Mouse (Mus musculus) embryonic facial prominence, embryonic 15.5 days (tissue): ENCODE data around the gene Gm28038. TPM values are rescaled to one million over a fixed set of nuclear protein-coding genes. Genes with fewer than 3 reads are reported as not detected.

ENCODE experiments used
- ATAC-seq: fragments of 200-750 bp; cut with Nextera tagmentation; 2 replicates; pipeline ENCODE4 v1.8.0; 2017; ENCODE audit warnings: low read depth, moderate TSS enrichment; ENCODE audit not compliant: insufficient number of reproducible peaks, low FRiP score, low TSS enrichment
- H3K27ac ChIP-seq: fragments of 300-500 bp; sonication (generic); replicated peaks from 2 replicates; pipeline ENCODE4 v1.5.1; 2015; ENCODE audit warnings: mild to moderate bottlenecking, inconsistent platforms
- H3K27me3 ChIP-seq: fragments of 300-500 bp; sonication (generic); 2 replicates; pipeline ENCODE4 v1.6.1; 2015; ENCODE audit warnings: inconsistent platforms
- H3K36me3 ChIP-seq: fragments of 300-500 bp; sonication (generic); 2 replicates; pipeline ENCODE4 v1.6.1; 2015; ENCODE audit warnings: mild to moderate bottlenecking, inconsistent platforms
- H3K4me1 ChIP-seq: fragments of 300-500 bp; sonication (generic); 2 replicates; pipeline ENCODE4 v1.6.1; 2015; ENCODE audit warnings: inconsistent platforms
- H3K4me2 ChIP-seq: fragments of 300-500 bp; sonication (generic); replicated peaks from 2 replicates; pipeline ENCODE4 v1.6.1; 2015; ENCODE audit warnings: mild to moderate bottlenecking, inconsistent platforms
- H3K4me3 ChIP-seq: fragments of 300-500 bp; sonication (generic); replicated peaks from 2 replicates; pipeline ENCODE4 v1.5.1; 2015; ENCODE audit warnings: mild to moderate bottlenecking, inconsistent platforms
- H3K9ac ChIP-seq: fragments of 300-500 bp; sonication (generic); 2 replicates; pipeline ENCODE4 v1.6.1; 2015; ENCODE audit warnings: inconsistent platforms
- H3K9me3 ChIP-seq: fragments of 300-500 bp; sonication (generic); replicated peaks from 2 replicates; pipeline ENCODE4 v1.6.1; 2016; ENCODE audit warnings: inconsistent platforms
- WGBS: fragments of 180-500 bp; shearing (Covaris S2); methylation state at CpG from one replicate; pipeline ENCODE4 v1.1.7; 2015; 5-methylcytosine and 5-hydroxymethylcytosine counted together
- polyA plus RNA-seq: library from polyadenylated mRNA; unstranded; fragments of >200 nt; fragmentation: Nextera tagmentation; extraction: Ambion mirVana; gene quantifications from 2 replicates; pipeline ENCODE4 v1.2.1, GENCODE M21; 2015

Gm28038 gene
- polyA plus RNA-seq, 1 experiment from 2014 or later, result not detected

DNA sequence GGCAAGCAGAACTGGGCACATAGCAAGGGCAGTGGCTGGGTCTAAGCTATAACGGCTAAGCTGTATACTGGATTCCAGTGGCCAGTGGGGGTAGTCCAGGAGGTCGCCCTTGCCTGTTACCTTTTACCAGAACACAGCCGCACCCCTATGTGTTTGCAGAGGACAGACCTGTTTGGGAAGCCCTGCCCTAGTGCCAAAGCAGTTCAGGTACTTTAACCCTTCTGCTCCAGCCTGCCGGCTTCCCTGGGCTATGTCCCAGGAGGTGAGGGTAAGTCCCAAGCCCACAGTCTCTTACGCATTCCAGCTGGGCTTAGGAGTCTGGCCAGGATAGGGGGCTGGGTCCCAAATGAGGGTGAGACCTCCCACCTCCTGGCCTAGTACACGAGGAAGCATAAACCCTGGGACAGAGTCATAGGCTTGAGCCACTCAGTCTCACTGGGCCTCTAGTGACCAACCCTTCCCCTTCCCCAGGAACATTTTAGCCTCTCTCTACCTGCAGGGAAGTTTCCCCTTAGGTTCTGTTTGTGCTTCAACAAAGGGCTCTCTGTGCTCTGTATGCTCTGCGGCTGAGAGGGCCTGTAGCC, 36.2 kb upstream of the Gm28038 start:
- H3K9me3 ChIP-seq, result no peaks in the 10 kb centered on the region
- H3K4me1 ChIP-seq, result peaks cover 17% of the 10 kb centered on the region; the same call in 1 of the 2 replicates
- no peak overlapping the region for H3K4me3 ChIP-seq
- H3K27me3 ChIP-seq, result no peaks in the 10 kb centered on the region
- 56% methylated on average over 7 of the region's 7 CpGs for WGBS
- H3K9ac ChIP-seq, result no peak overlapping the region
- no peak for ATAC-seq
- H3K4me2 ChIP-seq, result no peak overlapping the region
- H3K27ac ChIP-seq, result peak overlapping the region; percentile 17; the same call in 1 of the 2 replicates
- H3K36me3 ChIP-seq, result peaks cover 67% of the 10 kb centered on the region

DNA sequence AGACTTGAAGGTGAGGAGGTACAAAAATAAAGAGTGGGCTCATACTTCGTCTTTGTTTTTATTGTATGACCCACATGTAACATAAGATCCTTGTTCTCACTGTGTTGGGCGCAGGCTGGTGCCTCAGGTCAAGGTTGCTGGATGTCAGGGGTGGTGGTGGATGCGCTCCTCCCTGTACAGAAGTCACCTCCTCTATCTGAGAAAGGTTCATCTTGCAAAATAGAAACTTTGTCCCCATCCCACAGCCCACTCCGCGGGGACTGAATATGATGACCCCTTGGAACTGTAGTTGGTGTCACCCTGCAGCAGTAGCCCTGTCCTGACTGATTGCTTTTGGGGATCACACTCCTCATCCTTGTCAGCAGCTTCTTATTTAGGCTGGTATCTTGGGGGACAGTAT, 33.8 kb upstream of the Gm28038 start:
- no peak for ATAC-seq
- peaks cover 49% of the 10 kb centered on the region for H3K36me3 ChIP-seq
- no peak overlapping the region for H3K27ac ChIP-seq
- H3K4me2 ChIP-seq, result no peak overlapping the region
- H3K9me3 ChIP-seq, result no peaks in the 10 kb centered on the region
- no peak overlapping the region for H3K9ac ChIP-seq
- no peaks in the 10 kb centered on the region for H3K27me3 ChIP-seq
- H3K4me1 ChIP-seq, result peaks cover 15% of the 10 kb centered on the region; the same call in 1 of the 2 replicates
- no peak overlapping the region for H3K4me3 ChIP-seq
- WGBS, result 93% methylated on average over 5 of the region's 5 CpGs

DNA sequence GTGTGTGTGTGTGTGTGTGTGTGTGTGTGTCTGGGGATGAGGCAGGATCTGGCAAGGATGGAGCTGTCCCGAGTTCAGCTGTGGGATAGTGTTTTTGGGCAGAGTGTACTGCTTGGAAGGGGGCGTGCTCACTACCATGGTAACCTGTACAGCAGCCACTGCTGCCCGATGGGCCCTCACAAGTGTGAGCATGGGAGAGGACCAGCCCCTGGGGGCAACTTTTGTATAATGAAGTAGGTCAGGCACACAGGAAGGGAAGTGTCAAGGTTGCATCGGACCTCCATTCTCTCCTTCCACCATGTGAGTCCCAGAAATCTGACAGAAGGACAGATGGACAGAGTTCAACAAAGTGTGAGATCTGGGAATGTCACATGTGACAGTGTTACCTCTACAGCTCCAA, 33.2 kb upstream of the Gm28038 start:
- H3K4me2 ChIP-seq, result no peak overlapping the region
- H3K27ac ChIP-seq, result no peak overlapping the region
- no peak overlapping the region for H3K9ac ChIP-seq
- WGBS, result 71% methylated on average over 4 of the region's 4 CpGs
- peaks cover 44% of the 10 kb centered on the region for H3K36me3 ChIP-seq
- H3K27me3 ChIP-seq, result no peaks in the 10 kb centered on the region
- H3K4me3 ChIP-seq, result no peak overlapping the region
- no peak for ATAC-seq
- H3K4me1 ChIP-seq, result peaks cover 14% of the 10 kb centered on the region; the same call in 1 of the 2 replicates
- no peaks in the 10 kb centered on the region for H3K9me3 ChIP-seq

DNA sequence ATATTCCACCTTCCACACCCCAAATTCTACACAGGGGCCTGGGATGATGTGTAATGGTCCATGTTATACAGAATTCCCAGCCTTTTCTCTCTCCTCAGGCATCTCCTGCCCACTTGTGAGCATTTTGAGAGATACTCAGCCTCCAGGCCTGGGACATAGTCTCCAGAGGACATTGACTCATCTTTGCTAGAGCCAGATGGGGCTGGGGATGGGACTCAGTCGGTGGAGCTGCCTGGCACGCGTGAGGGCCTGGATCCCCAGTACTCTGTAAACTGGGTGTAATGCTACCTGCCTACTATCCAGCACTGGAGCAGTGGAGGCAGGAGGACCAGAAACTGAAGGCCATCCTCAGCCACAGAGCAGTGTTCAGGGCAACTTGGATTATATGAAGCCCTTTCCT, 31.7 kb upstream of the Gm28038 start:
- Histone ChIP-seq H3K4me2 (no peak overlapping the region), H3K4me3 (no peak overlapping the region), H3K9me3 (no peaks in the 10 kb centered on the region), H3K9ac (no peak overlapping the region), H3K27me3 (no peaks in the 10 kb centered on the region), H3K27ac (no peak overlapping the region), H3K4me1 (peaks cover 13% of the 10 kb centered on the region; the same call in 1 of the 2 replicates), H3K36me3 (peaks cover 36% of the 10 kb centered on the region)
- no peak for ATAC-seq
- WGBS, result 94% methylated on average over 3 of the region's 3 CpGs

DNA sequence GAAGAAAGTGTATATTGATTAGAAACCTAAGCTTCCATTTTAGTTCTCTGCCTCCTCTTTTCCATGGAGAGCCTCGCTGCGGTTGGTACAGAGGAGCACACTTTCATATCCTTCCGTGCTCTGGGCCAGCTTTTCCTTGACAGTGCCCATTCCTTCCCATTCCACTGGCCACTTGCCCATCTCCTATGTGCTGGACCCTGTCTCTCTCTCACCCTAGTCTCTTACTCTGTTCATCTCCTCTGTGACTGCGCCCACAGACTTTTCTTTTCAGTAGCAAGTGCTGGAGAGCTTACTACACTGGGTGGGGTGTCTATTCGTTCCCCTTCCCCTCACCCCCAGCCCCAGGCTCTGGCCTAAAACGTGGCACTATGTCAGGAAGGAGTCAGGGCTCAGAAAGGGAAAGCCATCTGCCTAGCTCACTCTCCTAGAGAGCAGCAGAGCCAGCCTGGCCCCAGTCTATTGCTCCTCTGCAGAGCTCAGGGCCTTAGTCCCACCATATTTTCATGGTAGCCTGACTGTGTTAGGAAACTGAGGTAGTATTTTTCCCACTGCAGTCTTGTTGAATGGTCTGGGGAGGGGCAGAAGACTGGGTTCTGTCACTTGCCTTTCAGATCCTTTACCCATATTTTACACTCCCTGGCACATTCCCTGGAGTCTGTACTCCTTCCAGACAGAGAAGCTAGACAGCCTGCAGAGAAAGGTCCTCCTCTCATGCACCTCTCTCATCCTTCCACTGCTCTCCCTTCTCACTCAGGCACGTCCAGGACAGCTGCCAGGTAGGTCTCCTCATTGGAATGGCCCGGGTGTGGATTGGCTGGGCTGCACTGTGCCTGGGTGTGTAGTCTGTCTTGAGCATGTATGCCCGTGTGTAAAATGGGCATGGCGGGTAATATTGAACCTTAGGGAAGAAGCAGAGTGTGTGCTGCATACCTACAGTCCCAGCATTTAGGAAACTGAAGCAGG, 30.4 kb upstream of the Gm28038 start:
- Histone ChIP-seq H3K27me3 (no peaks in the 10 kb centered on the region), H3K9me3 (no peaks in the 10 kb centered on the region), H3K4me2 (no peak overlapping the region), H3K4me3 (no peak overlapping the region), H3K27ac (no peak overlapping the region), H3K4me1 (peaks cover 9% of the 10 kb centered on the region; the same call in 1 of the 2 replicates), H3K9ac (no peak overlapping the region), H3K36me3 (peaks cover 44% of the 10 kb centered on the region)
- WGBS, result 84% methylated on average over 10 of the region's 10 CpGs
- no peak for ATAC-seq

DNA sequence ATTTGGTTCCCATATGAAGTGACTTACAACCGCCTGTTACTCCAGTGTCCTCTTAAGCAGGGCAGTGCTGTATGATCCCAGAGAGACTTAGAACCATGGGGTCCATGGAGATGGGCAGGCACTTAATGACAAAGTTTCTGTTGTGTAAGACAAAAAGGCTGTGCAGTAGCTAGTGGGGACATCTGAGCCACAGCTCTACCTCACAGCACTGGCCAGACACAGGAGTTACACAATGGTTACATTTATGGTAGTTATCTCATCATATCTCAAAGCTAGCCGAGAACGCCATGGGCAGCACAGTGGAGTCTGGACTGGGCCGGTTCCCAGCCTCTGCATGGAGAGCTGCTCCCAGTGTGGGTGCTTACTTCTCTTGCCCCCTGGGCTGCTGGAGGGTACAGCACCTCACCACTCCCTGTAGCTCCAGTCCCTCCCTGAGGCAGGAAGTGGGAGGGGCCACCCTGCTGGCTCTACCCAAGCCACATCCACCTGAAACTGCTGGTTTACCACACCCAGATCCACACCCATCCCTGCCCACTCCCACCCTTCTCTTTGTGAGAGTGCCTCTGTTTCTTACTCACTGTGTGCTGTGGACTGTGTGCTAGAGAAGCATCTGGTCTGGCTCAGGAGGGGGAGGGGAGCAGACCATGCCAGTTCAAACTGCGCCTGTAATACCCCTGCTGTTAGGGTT, 29.3 kb upstream of the Gm28038 start:
- 65% methylated on average over 5 of the region's 5 CpGs for WGBS
- Histone ChIP-seq H3K4me3 (no peak overlapping the region), H3K27me3 (no peaks in the 10 kb centered on the region), H3K4me2 (no peak overlapping the region), H3K27ac (peak overlapping the region; percentile 59), H3K9ac (no peak overlapping the region), H3K9me3 (no peaks in the 10 kb centered on the region), H3K36me3 (peaks cover 55% of the 10 kb centered on the region), H3K4me1 (peaks cover 9% of the 10 kb centered on the region; the same call in 1 of the 2 replicates)
- peak; percentile 67; the same call in 1 of the 2 replicates for ATAC-seq

DNA sequence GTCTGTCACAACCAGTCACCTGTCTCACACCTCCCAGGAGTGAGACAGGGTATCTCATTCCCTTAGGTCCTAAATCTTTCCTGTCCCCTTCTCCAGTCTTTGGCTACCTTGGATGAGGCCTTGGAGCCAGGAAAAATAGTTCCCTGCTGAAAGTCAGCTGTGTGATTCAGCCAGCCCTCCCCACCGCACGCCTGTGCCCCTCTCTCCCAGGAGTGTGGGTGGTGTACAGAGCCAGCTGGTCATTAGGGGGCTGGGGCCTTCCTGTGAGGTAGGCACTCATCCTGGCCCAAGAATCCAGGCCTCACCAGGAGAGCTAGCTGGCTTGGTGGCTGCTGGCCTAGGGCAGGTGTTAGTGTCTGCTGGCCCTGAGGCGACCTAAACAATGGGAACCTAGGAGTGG, 28.3 kb upstream of the Gm28038 start:
- Histone ChIP-seq H3K9me3 (no peaks in the 10 kb centered on the region), H3K4me2 (no peak overlapping the region), H3K27me3 (no peaks in the 10 kb centered on the region), H3K36me3 (peaks cover 65% of the 10 kb centered on the region), H3K4me3 (no peak overlapping the region), H3K9ac (no peak overlapping the region), H3K4me1 (peaks cover 9% of the 10 kb centered on the region; the same call in 1 of the 2 replicates), H3K27ac (no peak overlapping the region)
- WGBS, result 70% methylated on average over 3 of the region's 3 CpGs
- no peak for ATAC-seq

DNA sequence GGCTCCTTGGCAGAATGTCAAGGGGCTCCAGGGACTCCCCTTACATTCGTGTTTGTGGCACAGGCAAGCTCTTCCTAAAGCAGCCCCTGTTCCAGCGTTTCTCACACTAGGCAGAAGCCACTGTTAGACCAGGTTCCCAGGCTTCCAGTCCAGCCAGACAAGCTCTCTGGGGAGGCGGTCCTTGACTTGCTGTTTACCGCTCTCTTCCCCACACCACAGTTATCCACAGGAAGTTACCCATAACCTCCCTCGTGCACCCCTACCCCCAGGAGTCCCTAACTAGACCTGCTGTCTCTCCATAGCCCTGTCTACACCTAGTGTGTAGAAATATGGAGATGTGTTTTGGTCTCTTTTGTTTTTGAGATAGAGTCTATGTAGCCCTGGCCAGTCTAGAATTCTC, 27.0 kb upstream of the Gm28038 start:
- Histone ChIP-seq H3K4me1 (peaks cover 18% of the 10 kb centered on the region; the same call in 1 of the 2 replicates), H3K4me2 (no peak overlapping the region), H3K27me3 (no peaks in the 10 kb centered on the region), H3K27ac (no peak overlapping the region), H3K4me3 (no peak overlapping the region), H3K9ac (no peak overlapping the region), H3K36me3 (peaks cover 65% of the 10 kb centered on the region), H3K9me3 (no peaks in the 10 kb centered on the region)
- no peak for ATAC-seq
- WGBS, result 76% methylated on average over 5 of the region's 5 CpGs

DNA sequence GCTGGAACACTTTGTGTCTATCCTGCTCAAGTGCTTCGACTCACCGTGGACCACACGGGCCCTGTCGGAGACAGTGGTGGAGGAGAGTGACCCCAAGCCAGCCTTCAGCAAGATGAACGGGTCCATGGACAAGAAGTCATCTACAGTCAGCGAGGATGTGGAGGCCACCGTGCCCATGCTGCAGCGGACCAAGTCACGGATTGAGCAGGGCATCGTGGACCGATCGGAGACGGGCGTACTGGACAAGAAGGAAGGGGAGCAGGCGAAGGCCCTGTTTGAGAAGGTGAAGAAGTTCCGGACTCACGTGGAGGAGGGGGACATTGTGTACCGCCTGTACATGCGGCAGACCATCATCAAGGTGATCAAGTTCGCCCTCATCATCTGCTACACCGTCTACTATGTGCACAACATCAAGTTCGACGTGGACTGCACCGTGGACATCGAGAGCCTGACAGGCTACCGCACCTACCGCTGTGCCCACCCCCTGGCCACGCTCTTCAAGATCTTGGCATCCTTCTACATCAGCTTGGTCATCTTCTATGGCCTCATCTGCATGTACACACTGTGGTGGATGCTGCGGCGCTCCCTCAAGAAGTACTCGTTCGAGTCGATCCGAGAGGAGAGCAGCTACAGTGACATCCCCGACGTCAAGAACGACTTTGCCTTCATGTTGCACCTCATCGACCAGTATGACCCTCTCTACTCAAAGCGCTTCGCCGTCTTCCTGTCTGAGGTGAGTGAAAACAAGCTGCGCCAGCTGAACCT, 25.0 kb upstream of the Gm28038 start:
- Histone ChIP-seq H3K36me3 (peaks cover 68% of the 10 kb centered on the region), H3K4me2 (no peak overlapping the region), H3K4me3 (no peak overlapping the region), H3K9me3 (no peaks in the 10 kb centered on the region), H3K27ac (no peak overlapping the region), H3K9ac (no peak overlapping the region), H3K27me3 (no peaks in the 10 kb centered on the region), H3K4me1 (peaks cover 23% of the 10 kb centered on the region; the same call in 1 of the 2 replicates)
- WGBS, result 96% methylated on average over 42 of the region's 42 CpGs
- ATAC-seq, result no peak

DNA sequence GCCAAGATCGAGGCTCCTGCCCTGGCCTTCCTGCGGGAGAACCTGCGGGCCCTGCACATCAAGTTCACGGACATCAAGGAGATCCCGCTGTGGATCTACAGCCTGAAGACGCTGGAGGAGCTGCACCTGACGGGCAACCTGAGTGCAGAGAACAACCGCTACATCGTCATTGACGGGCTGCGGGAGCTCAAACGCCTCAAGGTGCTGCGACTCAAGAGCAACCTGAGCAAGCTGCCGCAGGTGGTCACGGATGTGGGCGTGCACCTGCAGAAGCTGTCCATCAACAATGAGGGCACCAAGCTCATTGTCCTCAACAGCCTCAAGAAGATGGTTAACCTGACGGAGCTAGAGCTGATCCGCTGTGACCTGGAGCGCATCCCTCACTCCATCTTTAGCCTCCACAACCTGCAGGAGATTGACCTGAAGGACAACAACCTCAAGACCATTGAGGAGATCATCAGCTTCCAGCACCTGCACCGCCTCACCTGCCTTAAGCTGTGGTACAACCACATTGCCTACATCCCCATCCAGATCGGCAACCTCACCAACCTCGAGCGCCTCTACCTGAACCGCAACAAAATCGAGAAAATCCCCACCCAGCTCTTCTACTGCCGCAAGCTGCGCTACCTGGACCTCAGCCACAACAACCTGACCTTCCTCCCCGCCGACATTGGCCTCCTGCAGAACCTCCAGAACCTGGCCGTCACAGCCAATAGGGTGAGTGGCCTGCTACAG, 24.1 kb upstream of the Gm28038 start:
- Histone ChIP-seq H3K9me3 (no peaks in the 10 kb centered on the region), H3K27ac (no peak overlapping the region), H3K36me3 (peaks cover 77% of the 10 kb centered on the region), H3K27me3 (no peaks in the 10 kb centered on the region), H3K4me1 (peaks cover 19% of the 10 kb centered on the region; the same call in 1 of the 2 replicates), H3K4me3 (no peak overlapping the region), H3K4me2 (no peak overlapping the region), H3K9ac (no peak overlapping the region)
- 92% methylated on average over 30 of the region's 30 CpGs for WGBS
- no peak for ATAC-seq
